Mouse (Mus musculus) heart, embryonic 13.5 days (tissue): ENCODE measurements at regions not wholly inside any gene's neighbourhood (a gene's known extent, or its start where the extent isn't known, plus 50 kb on each side); places are given as distances from the start of the nearest gene placed in this dataset.

Experiments used
- ATAC-seq: fragments of 200-750 bp; cut with Nextera tagmentation; 2 replicates; pipeline ENCODE4 v1.8.0; 2017; ENCODE audit warnings: moderate TSS enrichment; ENCODE audit not compliant: insufficient number of reproducible peaks, low FRiP score, low TSS enrichment; ENCODE audit errors: extremely low read depth
- H3K27ac ChIP-seq: fragments of 300-500 bp; sonication (generic); replicated peaks from 2 replicates; pipeline ENCODE4 v1.5.1; 2015; ENCODE audit warnings: moderate library complexity, mild to moderate bottlenecking, inconsistent platforms
- H3K27me3 ChIP-seq: fragments of 300-500 bp; sonication (generic); replicated peaks from 2 replicates; pipeline ENCODE4 v1.6.1; 2015; ENCODE audit warnings: mild to moderate bottlenecking, inconsistent platforms
- H3K36me3 ChIP-seq: fragments of 300-500 bp; sonication (generic); 2 replicates; pipeline ENCODE4 v1.6.1; 2015; ENCODE audit warnings: mild to moderate bottlenecking, inconsistent platforms
- H3K4me1 ChIP-seq: fragments of 300-500 bp; sonication (generic); 2 replicates; pipeline ENCODE4 v1.6.1; 2015; ENCODE audit warnings: inconsistent platforms
- H3K4me2 ChIP-seq: fragments of 300-500 bp; sonication (generic); 2 replicates; pipeline ENCODE4 v1.6.1; 2015; ENCODE audit warnings: inconsistent platforms, mild to moderate bottlenecking, moderate library complexity
- H3K4me3 ChIP-seq: fragments of 300-500 bp; sonication (generic); 2 replicates; pipeline ENCODE4 v1.5.1; 2015; ENCODE audit warnings: moderate library complexity, mild to moderate bottlenecking, inconsistent platforms
- H3K9ac ChIP-seq: fragments of 300-500 bp; sonication (generic); 2 replicates; pipeline ENCODE4 v1.6.1; 2015; ENCODE audit warnings: inconsistent platforms, mild to moderate bottlenecking, moderate library complexity
- H3K9me3 ChIP-seq: fragments of 300-500 bp; sonication (generic); 2 replicates; pipeline ENCODE4 v1.6.1; 2016; ENCODE audit warnings: inconsistent platforms
- WGBS: fragments of 180-500 bp; shearing (Covaris S2); methylation state at CpG from one replicate; pipeline ENCODE4 v1.1.7; 2015; ENCODE audit warnings: mixed read lengths; 5-methylcytosine and 5-hydroxymethylcytosine counted together

DNA sequence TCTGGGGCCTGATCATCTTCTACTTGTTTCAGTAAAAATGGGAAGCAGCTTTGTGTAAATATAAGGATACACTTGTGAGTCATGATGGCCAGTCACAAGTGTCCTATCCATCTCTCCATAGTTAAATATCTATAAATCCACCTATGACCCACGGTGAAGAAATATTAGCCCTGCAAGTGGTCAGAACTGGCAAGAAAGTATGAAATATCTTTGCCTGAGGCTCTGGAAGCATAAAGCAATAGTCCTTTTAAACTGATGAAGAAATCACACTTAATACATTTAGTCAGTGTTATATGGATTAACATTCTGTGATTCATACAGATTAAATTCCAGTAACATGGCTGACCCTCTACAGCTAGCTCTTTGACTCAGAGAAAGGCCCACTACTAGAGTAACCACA lies 134.8 kb upstream of the Klf6 start:
- no peaks in the 10 kb centered on the region for H3K9me3 ChIP-seq
- ATAC-seq, result no peak
- H3K4me2 ChIP-seq, result no peak overlapping the region
- H3K4me1 ChIP-seq, result peaks cover 3% of the 10 kb centered on the region; the same call in 1 of the 2 replicates
- H3K36me3 ChIP-seq, result no peaks in the 10 kb centered on the region
- WGBS, result 79% methylated on average over 1 of the region's 1 CpGs
- no peak overlapping the region for H3K4me3 ChIP-seq
- H3K9ac ChIP-seq, result no peak overlapping the region
- no peak overlapping the region for H3K27ac ChIP-seq
- no peaks in the 10 kb centered on the region for H3K27me3 ChIP-seq

- 79% methylated on average over 2 of the region's 2 CpGs for WGBS
These were observed 133.1 kb upstream of the Klf6 start for GRCm38 (mm10) chr13:5728172-5728571.

DNA sequence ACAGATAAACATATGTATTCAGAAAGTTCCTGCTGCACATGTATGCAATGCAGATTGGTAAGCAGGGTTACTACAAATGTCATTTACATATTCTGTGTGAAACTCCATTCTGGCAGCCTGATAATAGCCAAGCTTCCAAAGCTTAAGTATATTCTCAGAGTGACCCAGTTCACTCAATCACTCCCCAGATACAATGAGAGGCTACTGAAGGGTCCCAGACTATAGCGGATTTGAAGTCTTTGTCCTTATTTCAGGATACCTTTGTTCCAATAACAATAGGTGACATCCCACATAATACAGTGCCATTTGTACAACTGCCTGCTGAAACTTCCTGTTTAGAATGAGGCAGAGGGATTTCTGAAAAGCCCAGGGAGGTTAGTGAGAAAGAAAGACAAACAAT lies 132.5 kb upstream of the Klf6 start:
- H3K36me3 ChIP-seq, result no peaks in the 10 kb centered on the region
- H3K4me1 ChIP-seq, result peaks cover 3% of the 10 kb centered on the region; the same call in 1 of the 2 replicates
- no peaks in the 10 kb centered on the region for H3K9me3 ChIP-seq
- H3K4me2 ChIP-seq, result no peak overlapping the region
- H3K27ac ChIP-seq, result no peak overlapping the region
- H3K9ac ChIP-seq, result no peak overlapping the region
- ATAC-seq, result no peak
- 49% methylated on average over 1 of the region's 1 CpGs for WGBS
- H3K4me3 ChIP-seq, result no peak overlapping the region
- no peaks in the 10 kb centered on the region for H3K27me3 ChIP-seq

More at GRCm38 (mm10) chr13:5728172-5728571, 133.1 kb upstream of the Klf6 start:
- H3K27me3 ChIP-seq, result no peaks in the 10 kb centered on the region
- no peaks in the 10 kb centered on the region for H3K9me3 ChIP-seq
- H3K36me3 ChIP-seq, result no peaks in the 10 kb centered on the region
- H3K4me1 ChIP-seq, result peaks cover 3% of the 10 kb centered on the region; the same call in 1 of the 2 replicates
- H3K4me2 ChIP-seq, result no peak overlapping the region
- H3K4me3 ChIP-seq, result no peak overlapping the region
- no peak overlapping the region for H3K27ac ChIP-seq
- no peak for ATAC-seq
- no peak overlapping the region for H3K9ac ChIP-seq

DNA sequence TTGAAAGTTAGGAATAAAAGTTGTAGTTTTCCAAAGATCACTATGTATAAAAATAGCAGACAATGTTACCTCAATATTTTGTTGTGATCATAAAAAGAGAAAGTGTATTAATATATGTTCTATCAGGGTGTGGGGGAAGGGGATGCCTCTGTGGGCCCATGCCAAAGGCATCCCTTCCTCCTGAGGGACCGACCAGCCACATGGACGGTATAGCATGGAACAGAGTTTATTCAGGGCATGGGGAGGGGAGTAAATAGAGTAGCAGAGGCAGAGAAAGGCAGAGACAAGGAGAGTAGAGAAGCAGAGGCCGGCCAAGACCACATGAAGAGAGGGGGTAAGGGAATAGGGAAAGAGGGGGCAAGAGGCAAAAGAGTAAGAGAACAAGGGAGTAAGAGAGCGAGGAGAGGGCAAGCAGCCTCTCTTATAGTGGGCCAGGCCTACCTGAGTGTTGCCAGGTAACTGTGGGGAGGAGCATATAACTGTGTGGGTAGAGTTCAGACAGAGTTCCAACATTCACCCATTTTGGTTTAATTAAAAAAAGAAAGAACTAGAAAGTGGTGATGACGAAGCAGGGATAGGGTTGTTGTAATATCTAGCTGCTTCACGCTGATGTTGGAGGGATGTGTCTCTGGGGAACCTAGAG lies 131.7 kb upstream of the Klf6 start:
- no peak overlapping the region for H3K27ac ChIP-seq
- H3K4me1 ChIP-seq, result peaks cover 3% of the 10 kb centered on the region; the same call in 1 of the 2 replicates
- no peaks in the 10 kb centered on the region for H3K27me3 ChIP-seq
- WGBS, result 79% methylated on average over 6 of the region's 6 CpGs
- no peak overlapping the region for H3K4me3 ChIP-seq
- no peak for ATAC-seq
- no peaks in the 10 kb centered on the region for H3K9me3 ChIP-seq
- H3K36me3 ChIP-seq, result no peaks in the 10 kb centered on the region
- no peak overlapping the region for H3K9ac ChIP-seq
- no peak overlapping the region for H3K4me2 ChIP-seq

DNA sequence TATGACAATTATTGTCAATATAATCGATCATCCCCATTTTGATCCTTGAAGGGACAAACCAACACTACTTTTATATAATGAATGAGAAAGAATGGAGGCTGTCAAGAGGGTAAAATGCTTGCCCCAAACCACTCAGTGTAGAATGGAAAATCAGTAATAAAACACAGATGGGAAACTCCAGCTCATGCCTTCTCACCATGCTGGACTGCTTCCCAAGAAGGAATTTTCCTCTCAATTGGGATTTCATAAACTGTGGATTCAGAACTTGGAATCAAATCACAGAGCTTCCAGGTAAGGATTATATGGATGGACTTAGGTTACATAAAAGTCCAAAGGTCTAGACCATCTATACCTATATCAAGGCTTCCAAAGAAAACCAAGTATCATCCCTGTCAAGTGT lies 129.1 kb upstream of the Klf6 start:
- ATAC-seq, result no peak
- no peak overlapping the region for H3K9ac ChIP-seq
- H3K36me3 ChIP-seq, result no peaks in the 10 kb centered on the region
- H3K4me3 ChIP-seq, result no peak overlapping the region
- H3K9me3 ChIP-seq, result no peaks in the 10 kb centered on the region
- WGBS, result 71% methylated on average over 1 of the region's 1 CpGs
- no peak overlapping the region for H3K27ac ChIP-seq
- H3K4me2 ChIP-seq, result no peak overlapping the region
- no peaks in the 10 kb centered on the region for H3K27me3 ChIP-seq
- H3K4me1 ChIP-seq, result peaks cover 3% of the 10 kb centered on the region; the same call in 1 of the 2 replicates

DNA sequence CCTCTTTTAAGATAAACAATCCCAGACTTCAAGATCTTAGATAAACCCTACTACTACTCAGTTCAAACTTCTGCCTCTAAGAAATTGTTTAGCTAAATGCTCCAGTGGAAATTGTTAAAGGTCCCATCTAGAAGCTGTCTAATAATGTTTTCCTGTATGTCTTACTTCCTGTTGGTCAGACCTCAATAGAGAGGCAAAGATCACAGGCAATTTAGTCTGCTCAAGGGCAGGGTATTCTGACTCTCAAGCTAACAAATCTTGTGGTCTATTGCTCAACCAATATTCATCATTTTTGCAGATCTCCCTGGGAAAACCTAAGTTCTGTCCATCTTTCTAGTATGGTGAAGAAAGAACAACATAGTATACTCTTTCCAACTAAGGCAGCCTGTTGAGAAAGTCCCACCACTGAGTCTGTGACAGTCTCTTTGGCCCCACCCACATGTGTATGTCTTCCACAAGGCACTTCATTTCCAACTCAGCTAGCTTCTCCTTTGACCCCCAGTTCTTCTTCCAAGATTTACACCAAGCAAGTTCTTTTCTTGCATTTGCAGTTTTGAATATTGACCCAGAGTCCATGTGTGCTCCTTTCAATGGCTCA lies 126.2 kb upstream of the Klf6 start:
- Histone ChIP-seq H3K27me3 (no peaks in the 10 kb centered on the region), H3K4me3 (no peak overlapping the region), H3K36me3 (no peaks in the 10 kb centered on the region), H3K9me3 (no peaks in the 10 kb centered on the region), H3K4me2 (no peak overlapping the region), H3K4me1 (no peaks in the 10 kb centered on the region), H3K9ac (no peak overlapping the region), H3K27ac (no peak overlapping the region)
- no peak for ATAC-seq

DNA sequence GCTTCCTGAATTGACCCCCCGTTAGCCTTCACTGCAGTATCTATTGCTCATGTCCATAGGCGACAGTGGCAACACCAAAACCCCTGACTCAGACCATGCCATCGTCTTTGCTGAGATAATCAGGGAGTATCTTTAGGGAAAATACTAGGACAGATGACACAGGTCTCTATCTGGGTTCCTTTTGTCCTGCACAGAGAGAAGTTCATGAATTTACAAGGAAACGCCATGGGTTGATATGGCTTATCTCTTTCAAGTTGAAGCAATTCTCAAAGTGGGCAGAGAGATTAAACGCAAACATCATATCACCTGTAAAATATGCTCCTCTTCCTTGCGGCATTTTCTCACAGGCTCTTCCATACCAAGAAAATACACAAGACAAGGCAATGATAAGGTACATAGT lies 124.8 kb upstream of the Klf6 start:
- H3K27ac ChIP-seq, result no peak overlapping the region
- no peak overlapping the region for H3K4me2 ChIP-seq
- ATAC-seq, result no peak
- H3K27me3 ChIP-seq, result no peaks in the 10 kb centered on the region
- WGBS, result 69% methylated on average over 6 of the region's 6 CpGs
- H3K36me3 ChIP-seq, result no peaks in the 10 kb centered on the region
- H3K9ac ChIP-seq, result no peak overlapping the region
- no peak overlapping the region for H3K4me3 ChIP-seq
- H3K4me1 ChIP-seq, result no peaks in the 10 kb centered on the region
- H3K9me3 ChIP-seq, result no peaks in the 10 kb centered on the region

DNA sequence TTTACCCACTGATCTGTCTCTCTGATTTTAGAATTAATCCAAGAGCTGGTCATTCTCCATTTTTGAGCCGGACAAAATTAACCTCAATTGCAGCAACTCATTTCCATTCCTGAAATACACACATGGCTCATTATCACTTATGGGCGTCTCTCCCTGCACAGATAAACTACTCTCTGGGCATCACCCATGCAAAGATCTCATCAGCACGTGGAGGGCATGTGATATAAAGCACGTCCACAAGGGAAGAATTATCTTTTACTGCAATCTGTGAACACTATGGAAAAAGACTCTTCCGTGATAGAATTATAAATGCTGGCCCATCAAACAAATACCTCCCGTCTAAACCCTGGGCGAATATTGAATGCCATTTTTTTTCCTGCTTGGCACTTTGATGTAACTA lies 124.1 kb upstream of the Klf6 start:
- Histone ChIP-seq H3K4me1 (no peaks in the 10 kb centered on the region), H3K9me3 (no peaks in the 10 kb centered on the region), H3K4me2 (no peak overlapping the region), H3K27ac (no peak overlapping the region), H3K36me3 (no peaks in the 10 kb centered on the region), H3K4me3 (no peak overlapping the region), H3K27me3 (no peaks in the 10 kb centered on the region), H3K9ac (no peak overlapping the region)
- ATAC-seq, result no peak
- WGBS, result 71% methylated on average over 7 of the region's 7 CpGs

GRCm38 (mm10) chr13:5740805-5741204 lies 120.5 kb upstream of the Klf6 start:
- no peak overlapping the region for H3K27ac ChIP-seq
- ATAC-seq, result no peak
- H3K27me3 ChIP-seq, result no peaks in the 10 kb centered on the region
- H3K4me3 ChIP-seq, result no peak overlapping the region
- no peaks in the 10 kb centered on the region for H3K4me1 ChIP-seq
- no peak overlapping the region for H3K9ac ChIP-seq
- H3K36me3 ChIP-seq, result no peaks in the 10 kb centered on the region
- 83% methylated on average over 1 of the region's 1 CpGs for WGBS
- H3K9me3 ChIP-seq, result no peaks in the 10 kb centered on the region
- no peak overlapping the region for H3K4me2 ChIP-seq

- 80% methylated on average over 6 of the region's 6 CpGs for WGBS
- no peaks in the 10 kb centered on the region for H3K36me3 ChIP-seq
- H3K27me3 ChIP-seq, result no peaks in the 10 kb centered on the region
- no peak overlapping the region for H3K4me2 ChIP-seq
- H3K9ac ChIP-seq, result no peak overlapping the region
- no peak overlapping the region for H3K4me3 ChIP-seq
- H3K4me1 ChIP-seq, result no peaks in the 10 kb centered on the region
- no peak for ATAC-seq
- 0 out of 2 replicates have a peak, but pooled peaks cover 2% of the 10 kb centered on the region for H3K9me3 ChIP-seq
- no peak overlapping the region for H3K27ac ChIP-seq
These were observed 116.3 kb upstream of the Klf6 start for GRCm38 (mm10) chr13:5744949-5745348.

- Histone ChIP-seq H3K9me3 (no peaks in the 10 kb centered on the region), H3K4me1 (no peaks in the 10 kb centered on the region; the same call in 1 of the 2 replicates), H3K9ac (no peak overlapping the region), H3K36me3 (no peaks in the 10 kb centered on the region), H3K4me2 (no peak overlapping the region), H3K27ac (no peak overlapping the region), H3K4me3 (no peak overlapping the region), H3K27me3 (no peaks in the 10 kb centered on the region)
- no peak for ATAC-seq
- 84% methylated on average over 3 of the region's 3 CpGs for WGBS
These were observed 104.1 kb upstream of the Klf6 start for GRCm38 (mm10) chr13:5757176-5757575.

DNA sequence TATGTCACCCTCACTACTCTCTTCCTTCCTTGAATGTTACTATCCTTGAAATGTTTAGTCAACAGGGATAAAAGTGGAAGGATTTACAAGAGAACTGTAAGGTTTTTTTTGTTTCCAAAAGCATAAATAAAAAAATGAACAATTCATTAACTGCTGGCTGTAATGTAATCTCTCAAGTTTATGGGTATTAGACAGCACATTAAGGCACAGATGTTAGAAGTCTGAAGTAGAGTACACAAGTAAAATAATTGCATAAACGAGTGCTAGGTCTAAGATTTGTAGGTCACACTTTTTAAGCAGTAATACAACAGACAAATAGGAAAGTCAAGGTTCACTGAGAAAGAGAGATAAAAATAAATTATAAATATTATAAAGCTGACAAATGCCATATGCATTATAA lies 103.3 kb upstream of the Klf6 start:
- no peak overlapping the region for H3K4me2 ChIP-seq
- no peaks in the 10 kb centered on the region for H3K36me3 ChIP-seq
- no peaks in the 10 kb centered on the region for H3K9me3 ChIP-seq
- H3K4me1 ChIP-seq, result no peaks in the 10 kb centered on the region; the same call in 1 of the 2 replicates
- H3K4me3 ChIP-seq, result no peak overlapping the region
- WGBS, result 76% methylated on average over 1 of the region's 1 CpGs
- no peak overlapping the region for H3K27ac ChIP-seq
- no peak for ATAC-seq
- H3K27me3 ChIP-seq, result no peaks in the 10 kb centered on the region
- no peak overlapping the region for H3K9ac ChIP-seq
